Mouse (Mus musculus): ENCODE data around the gene Lpar5.

The Lpar5 gene

GRCm38 (mm10) chr6:125082801-125083386, 15.2 kb downstream of the Lpar5 start:
- in situ Hi-C loops (cut with MboI, MseI): loop anchor here (5.0 kb wide), 1 partner anchor 36 kb away; the partner anchor contains the start of gene Acrbp

DNA sequence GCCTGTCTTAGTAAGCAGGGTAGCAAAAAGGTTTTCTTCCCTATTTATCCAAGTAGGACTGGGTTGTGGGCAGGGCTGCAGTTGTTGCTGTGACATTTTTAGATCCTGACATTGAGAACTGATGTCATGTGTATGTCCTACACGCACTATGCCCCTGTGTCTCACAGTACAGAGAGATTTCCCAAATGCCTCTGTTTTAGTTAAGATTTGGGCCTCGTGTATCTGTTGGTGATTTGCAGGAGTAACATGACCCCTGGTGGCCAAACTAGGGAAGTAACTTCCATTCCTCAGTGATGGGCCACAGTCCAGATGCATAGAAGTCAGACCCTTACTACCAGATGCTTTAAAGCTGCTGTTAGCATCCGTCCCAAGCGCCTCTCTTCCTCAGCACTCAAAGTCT, 16.7 kb downstream of the Lpar5 start:
- in situ Hi-C loops (cut with MboI, MseI): loop anchor here (5.0 kb wide), 1 partner anchor 37 kb away; the partner anchor contains the start of gene Acrbp

- in situ Hi-C loops (cut with MboI, MseI): no loop called here
Observed at GRCm38 (mm10) chr6:125087937-125088336, 20.2 kb downstream of the Lpar5 start.

DNA sequence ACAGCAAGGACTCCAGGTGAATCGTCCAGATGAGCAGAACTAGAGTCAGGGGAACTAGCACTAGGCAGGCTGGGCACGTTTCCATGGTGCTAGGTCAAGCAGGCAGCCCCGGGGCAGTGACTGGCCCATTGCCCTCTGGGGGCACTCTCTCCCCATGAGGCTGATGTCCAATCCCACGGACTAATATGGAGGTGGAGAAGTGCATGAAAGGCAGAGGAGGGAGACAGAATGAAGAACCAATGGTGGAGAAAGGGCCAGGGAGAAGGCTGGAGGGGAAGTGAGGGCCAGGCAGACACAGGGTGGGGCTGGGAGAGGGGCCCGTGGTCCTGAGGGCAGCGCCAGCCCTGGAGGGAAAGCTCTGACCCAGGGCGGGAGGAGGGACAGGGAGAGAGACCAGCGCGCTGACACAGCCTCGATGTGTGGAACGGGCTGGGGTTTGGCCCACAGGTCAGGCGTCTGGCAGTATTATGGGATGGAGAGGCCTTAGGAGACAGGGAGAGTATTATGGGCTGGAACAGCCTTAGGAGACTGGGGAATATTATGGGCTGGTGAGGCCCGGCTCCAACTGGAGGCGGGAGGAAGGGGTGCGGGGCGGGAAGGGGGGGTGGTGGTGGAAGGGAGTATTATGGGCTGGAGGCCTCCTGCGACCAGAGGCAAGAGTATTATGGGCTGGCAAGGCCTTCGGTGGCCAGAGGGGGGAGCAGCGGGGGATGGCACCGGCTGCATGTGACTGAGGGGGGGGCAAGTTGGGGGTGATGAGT, 21.0 kb downstream of the Lpar5 start:
- in situ Hi-C loops (cut with MboI, MseI): no loop called here

GRCm38 (mm10) chr6:125089521-125090321, 22.0 kb downstream of the Lpar5 start:
- in situ Hi-C loops (cut with MboI, MseI): no loop called here

DNA sequence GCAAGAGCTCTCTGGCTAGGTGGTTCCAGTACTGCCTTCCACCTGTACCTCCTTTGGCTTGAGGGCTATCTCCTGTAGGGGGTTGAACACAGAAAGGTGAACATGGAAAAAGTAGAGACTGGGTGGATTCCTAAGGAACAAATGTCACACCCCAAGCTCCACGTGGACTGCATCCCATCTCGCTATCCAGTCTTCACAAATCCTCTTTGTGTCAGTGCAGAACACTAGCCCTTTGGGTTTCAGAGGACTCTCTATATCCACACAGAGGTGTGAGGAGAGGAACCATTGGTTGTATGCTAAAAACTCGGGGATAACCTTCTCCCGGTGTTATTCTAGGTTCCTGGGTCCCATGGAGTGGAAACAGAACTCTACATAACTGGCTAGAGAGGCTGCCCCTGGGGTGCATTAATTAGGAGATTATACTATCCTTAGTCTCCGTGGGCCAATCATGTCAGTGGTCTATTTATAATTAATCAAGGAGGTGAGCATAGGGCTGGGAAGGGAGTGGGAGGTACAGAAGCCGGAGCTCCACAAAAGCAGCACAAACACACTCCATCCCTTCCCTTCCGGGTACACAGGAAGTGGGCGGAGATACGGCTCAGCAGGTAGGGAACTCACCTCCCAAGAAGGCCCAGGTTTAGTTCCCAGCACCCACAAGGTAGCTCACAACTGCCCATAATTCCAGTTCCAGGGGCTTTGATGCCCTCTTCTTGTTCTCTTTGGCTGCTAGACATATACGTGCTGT, 22.8 kb downstream of the Lpar5 start:
- in situ Hi-C loops (cut with MboI, MseI): no loop called here

GRCm38 (mm10) chr6:125092372-125092771, 24.7 kb downstream of the Lpar5 start:
- in situ Hi-C loops (cut with MboI, MseI): no loop called here

DNA sequence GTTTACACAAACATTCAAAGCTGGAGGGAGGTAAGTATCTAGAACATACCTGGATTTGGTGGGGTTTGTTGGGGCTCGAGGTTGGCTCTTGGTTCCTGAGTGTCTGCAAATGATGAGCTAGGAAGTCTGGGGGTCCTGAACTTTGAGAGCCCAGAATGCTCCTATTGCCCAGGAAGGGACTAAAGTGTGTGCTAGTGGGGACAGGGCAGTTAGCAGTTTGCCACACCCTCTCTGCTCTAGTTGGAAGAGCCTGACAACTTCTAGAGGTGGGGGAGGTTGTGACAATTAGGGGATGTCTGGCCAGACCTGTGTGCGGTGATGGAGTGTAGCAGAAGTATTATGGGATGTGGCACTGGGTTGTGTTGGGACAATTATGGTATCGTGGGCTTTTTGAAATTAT, 27.1 kb downstream of the Lpar5 start:
- in situ Hi-C loops (cut with MboI, MseI): no loop called here

DNA sequence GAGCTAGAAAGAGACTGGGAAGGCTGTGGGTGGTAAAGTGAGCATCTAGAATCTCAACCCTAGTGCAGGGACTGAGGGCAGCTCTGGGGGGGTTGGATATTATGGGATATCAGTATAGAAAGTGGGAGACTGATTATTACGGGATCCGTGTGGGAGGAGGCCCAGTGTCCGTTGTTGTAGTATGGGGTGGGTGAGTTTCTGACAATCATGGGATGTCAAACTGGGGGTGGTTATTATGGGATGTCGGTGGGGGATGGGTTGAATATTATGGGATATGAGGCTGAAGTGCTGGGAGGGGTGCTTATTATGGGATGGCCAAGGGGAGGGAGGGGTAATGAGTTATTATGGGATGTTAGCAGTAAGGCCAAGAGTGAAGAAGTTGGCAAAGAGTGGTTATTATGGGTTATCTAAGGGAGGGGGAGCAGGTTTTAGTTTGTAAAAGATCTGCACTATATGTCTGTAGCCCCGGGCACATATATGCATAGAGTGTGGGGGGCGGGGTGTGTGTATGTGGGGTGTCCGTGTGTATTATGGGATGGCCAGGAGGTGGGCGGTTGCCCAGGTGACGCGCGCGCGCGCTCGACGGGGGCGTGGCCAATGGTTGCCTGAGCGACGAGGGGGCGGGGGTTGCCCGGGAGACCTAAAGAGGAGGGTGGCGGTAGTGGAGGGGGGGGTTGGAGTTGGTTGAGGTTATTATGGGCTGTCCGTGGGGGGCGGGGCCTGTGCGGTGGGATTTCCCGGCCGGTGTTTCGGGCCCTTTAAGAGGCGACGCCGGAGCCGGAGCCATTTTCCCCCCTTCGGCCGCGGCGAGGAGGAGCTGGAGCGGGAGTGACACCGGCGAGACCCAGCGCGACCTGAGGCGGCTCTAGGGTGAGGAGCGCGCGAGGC, 27.9 kb downstream of the Lpar5 start, which contains the start of gene Chd4:
Gene Chd4 (plus strand): TSS at position 591 of the 888 bp plus-strand sequence.
- in situ Hi-C loops (cut with MboI, MseI): no loop called here

- in situ Hi-C loops (cut with MboI, MseI): no loop called here
Observed at GRCm38 (mm10) chr6:125096279-125096596, 28.5 kb downstream of the Lpar5 start.

DNA sequence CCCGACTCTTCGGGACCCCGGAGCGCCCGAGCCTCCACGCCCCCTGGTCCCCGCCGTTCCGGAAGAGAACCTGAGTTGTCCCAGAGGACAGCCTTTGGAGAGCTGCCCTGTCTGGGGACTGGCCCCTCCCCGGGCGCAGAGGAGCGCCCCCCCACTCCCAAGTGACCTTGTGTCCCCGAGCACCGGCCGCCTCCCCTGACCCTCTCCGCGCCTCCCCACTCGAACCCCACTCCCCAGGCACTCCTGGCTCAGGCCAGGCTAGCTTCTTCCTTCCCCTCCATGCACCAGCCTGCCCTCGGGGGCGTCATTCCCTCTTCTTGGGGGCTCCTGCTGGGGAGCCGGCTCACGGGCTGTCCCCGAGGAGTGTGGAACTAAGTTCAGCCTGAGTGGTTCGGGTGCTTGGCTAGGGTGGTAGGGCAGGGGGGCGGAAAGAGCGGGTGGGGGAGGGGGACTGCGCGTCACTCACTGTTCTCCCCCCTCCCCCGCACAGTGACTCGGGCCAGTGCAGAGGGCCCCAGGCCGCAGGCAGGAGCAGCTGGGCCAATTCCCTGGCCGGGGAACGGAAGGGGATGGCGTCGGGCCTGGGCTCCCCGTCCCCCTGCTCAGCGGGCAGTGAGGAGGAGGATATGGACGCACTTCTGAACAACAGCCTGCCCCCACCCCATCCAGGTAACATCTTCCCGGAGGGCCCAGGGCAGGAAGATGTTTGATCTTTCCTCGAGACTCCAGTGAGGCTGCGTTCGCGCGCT, 29.1 kb downstream of the Lpar5 start:
- in situ Hi-C loops (cut with MboI, MseI): no loop called here

DNA sequence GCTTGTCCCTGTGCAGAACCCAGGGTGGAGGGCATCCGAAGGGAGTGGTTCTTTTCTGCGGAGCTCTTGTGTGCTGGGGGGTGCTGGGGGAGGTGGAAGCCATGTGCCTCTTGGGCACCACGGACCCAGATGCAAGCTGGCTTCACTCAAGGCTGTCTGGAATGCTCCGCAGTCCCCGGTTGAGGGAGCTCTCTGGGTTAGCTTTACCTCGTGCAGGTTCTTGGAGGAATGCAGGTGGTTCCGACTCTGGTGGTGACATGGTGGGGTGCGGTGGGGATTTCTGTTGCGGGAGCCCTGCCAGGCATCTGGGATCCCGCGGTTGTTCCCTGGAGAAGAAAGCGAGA, 29.6 kb downstream of the Lpar5 start:
- in situ Hi-C loops (cut with MboI, MseI): no loop called here

GRCm38 (mm10) chr6:125097951-125098350, 30.2 kb downstream of the Lpar5 start:
- in situ Hi-C loops (cut with MboI, MseI): no loop called here

GRCm38 (mm10) chr6:125098513-125098912, 30.8 kb downstream of the Lpar5 start:
- in situ Hi-C loops (cut with MboI, MseI): no loop called here

- in situ Hi-C loops (cut with MboI, MseI): no loop called here
Observed at GRCm38 (mm10) chr6:125099421-125099971, 31.8 kb downstream of the Lpar5 start.

GRCm38 (mm10) chr6:125101444-125101843, 33.7 kb downstream of the Lpar5 start:
- in situ Hi-C loops (cut with MboI, MseI): loop anchor here (5.0 kb wide), 2 partner anchors 36 to 71 kb away; no protein-coding TSS in a partner anchor

DNA sequence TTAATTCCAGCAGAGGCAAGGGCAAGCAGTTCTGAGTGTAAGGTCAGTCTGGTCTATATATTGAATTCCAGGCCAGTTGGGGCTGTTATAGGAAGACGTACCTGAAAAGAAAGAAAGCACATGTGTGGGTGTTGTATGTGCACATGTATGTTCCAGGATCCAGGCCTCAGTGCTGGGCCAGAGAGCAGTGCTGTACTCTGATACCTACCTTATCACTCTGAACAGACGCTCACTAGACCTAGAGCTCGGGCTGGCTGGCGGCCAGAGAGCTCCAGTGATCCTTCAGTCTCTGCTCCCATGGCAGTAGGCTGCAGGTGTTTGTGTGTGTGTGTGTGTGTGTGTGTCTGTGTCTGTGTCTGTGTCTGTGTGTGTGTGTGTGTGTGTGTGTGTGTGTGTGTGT, 36.5 kb downstream of the Lpar5 start:
- in situ Hi-C loops (cut with MboI, MseI): loop anchor here (5.0 kb wide), 2 partner anchors 33 to 68 kb away; no protein-coding TSS in a partner anchor

GRCm38 (mm10) chr6:125107705-125108104, 40.0 kb downstream of the Lpar5 start:
- in situ Hi-C loops (cut with MboI, MseI): no loop called here

- in situ Hi-C loops (cut with MboI, MseI): no loop called here
Observed at GRCm38 (mm10) chr6:125109371-125109770, 41.7 kb downstream of the Lpar5 start.

DNA sequence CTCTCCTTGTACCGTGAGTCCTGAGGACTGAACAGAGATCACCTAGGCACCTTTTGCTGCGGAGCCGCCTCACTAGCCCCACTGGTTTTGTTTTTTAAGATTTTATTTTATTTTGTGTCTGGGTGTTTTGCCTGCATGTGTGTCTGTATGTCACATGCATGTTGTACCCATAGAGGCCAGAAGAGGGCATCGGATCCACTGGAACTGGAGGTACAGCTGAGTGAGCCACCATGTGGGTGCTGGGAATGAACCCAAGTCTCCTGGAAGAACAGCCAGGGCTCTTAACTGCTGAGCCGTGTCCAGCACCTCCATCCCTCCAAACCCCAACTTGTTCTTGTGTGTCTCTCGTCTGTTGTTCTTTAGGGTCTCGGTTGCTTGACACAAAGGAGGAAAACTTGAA, 43.2 kb downstream of the Lpar5 start:
- in situ Hi-C loops (cut with MboI, MseI): no loop called here
